Mouse (Mus musculus): ENCODE measurements at regions not wholly inside any gene's neighbourhood (a gene's known extent, or its start where the extent isn't known, plus 50 kb on each side); places are given as distances from the start of the nearest gene placed in this dataset.

DNA sequence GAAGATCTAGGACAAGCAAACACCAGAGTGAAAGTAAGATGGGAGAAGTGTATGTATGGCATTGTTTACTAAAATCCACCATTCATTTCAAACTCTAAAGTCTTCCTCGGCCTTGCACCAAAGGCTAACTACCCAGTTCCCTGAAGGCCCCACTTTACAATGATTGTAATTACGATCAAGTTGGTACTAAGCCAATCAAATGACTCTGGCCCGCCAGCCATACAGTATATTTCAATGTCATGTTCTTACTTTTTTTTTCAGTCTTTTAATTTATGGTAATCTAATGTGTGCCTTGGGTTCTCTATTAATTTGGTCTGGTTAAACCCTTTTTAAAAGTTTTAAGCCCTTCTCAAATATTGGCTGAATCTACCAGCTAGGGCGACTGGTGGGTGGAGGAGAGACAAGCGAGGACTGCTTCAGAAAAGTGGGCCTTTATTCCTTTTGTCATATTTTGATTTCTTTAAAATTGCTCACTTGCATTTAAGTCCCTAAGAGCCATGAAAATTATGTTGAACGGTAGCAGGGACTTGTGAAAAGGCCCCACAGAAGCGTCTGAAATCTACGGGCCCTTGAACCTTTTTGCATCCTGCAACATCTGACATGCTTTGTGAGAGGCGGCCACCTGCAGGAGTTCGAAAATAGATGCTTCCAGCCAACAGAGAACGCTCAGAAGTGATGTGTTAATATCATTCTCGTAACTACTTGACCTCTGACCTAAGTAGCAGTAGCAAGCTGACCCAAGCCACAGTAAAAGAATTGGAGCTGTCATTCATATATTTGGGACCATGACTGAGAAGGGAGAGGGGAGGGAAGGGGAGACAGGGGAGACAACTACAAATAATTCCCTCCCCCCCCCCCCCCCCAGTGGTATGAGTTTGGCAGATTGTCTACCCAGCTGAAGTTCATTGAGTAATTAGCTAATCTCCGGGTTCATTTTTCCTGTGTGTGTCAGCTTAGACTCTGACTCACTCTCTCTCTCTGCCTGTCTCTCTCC is 197.2 kb downstream of the Cdca7 start:
- no peak for DNase-seq (ENCODE audit: low spot score in 2 of 2)

DNA sequence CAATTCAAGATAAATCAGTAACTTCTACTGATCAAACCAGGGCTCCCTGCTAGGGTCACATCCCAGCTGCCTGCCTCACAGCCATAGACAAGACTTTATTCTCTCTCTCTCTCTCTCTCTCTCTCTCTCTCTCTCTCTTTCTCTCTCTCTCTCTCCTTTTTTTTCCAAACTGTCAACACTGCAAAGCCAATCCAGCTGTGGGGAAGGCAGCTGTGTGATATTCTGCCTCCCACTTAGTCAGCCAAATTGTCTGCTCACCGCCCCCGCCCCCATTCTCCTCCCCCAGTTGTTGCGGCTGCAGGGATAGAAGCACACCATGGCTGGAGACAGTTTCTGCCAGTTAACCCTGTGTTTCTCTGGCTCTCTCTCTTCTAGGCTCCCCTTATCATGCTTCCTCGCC is 198.3 kb downstream of the Cdca7 start:
- peak in 1 of 2 experiments; percentile 7 for DNase-seq (ENCODE audit: low spot score in 2 of 2)

DNA sequence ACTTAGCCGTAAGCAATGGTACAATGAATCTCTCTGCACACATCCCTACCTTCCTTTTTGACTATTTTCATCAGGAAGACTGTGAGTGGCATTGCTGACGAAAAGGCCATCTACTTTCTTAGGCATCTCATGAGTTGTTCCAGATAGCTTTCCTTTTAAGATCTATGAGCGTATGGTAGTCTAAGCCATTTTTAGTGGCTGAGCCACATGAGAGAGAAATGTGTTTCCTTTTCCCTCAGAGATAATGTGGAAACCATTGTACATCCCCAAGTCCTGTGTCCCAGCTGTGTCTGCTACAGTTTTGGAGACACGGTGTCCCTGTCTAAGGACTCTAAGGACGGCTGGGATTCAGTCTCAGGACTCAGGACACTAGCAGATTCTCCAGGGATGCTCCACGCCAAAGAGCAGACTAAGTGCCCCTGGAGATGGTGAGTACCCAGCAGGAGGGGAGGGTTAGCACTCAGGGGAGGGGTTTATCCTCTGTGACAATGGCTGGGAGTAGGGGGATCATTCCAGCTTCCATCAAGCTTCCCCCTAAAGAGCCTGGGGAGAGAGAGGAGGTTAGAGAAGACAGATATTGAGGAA is 199.0 kb downstream of the Cdca7 start:
- no peak for DNase-seq (ENCODE audit: low spot score in 2 of 2)

DNA sequence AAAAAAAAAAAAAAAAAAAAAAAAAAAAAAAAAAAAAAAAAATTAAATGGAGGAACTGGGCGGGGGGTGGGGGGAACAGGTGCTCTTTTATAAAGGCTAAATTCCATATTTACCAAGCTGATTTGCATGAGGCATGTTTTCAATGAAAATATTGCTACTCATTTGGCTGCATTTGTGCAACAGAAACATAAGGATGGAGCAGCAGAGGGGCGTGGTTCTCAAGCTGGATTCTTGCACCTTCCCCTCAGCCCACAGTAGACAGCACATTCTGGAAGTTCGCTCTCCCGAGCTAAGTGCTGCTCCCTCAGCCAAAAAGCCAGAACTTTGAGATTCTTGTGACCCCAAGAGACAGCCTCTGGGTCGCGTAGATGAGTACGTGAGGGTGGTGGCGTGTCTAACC is 201.8 kb downstream of the Cdca7 start:
- peak in 1 of 2 experiments; percentile 7 for DNase-seq (ENCODE audit: low spot score in 2 of 2)

DNA sequence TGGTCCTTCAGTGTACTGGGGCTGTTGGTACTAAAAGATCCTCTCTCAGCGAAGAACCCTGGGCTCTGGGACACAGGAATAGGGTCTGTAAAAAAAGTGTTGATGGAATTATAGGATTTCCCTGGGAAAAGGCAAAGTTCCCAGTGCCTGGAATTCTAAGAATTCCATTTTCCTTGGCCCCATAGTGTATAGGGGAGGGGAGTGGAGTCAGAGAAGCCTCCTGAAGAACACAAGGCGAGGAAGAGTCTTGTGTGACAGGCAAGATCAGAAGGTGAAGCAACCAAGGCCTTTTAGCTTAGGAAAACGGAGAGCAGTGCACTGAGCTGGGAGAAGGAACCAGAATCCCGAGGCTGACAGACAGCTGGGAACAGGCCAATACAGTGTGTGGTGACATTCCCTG is 212.1 kb downstream of the Cdca7 start:
- DNase-seq (ENCODE audit: low spot score in 2 of 2), result no peak

DNA sequence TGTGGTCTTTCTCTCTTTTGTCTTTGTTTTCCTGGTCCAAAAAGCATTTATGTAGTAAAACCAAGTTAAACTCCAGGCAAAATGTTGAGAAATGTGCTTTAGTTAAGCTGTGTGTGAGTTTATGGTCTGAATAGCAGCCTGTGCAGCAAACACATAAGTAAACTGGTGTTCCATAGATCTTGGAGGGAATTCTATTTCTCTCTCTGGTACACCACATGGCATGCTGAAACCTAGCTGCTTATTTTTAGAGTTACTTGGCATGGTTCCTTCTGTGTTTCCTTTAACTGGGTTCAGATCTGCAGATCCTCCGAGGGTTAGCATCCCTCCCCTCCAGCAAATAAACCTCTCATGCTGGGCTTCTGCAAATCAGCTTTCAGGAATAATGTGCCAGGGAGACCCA is 225.1 kb downstream of the Cdca7 start:
- no peak for DNase-seq (ENCODE audit: low spot score in 2 of 2)

DNA sequence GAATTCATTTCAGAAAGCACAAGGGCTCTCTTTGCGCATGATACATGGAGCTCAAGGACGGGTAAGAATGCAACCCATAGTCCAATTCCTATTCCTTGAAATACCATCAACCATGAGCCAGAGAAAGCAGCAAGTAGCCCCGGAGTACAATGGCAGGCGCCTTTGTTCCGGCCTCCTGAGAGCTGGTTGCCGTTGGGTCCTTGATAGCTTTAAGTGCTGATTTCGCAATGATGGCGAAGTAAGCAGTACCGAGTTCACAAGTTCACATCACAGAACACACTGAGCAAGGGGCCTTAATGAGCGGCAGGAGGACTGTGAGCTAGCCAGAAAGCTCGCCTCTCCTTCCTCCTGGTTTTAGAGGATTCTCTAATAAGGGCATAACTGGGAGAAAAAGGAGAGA is 227.3 kb downstream of the Cdca7 start:
- DNase-seq (ENCODE audit: low spot score in 2 of 2), result no peak

DNA sequence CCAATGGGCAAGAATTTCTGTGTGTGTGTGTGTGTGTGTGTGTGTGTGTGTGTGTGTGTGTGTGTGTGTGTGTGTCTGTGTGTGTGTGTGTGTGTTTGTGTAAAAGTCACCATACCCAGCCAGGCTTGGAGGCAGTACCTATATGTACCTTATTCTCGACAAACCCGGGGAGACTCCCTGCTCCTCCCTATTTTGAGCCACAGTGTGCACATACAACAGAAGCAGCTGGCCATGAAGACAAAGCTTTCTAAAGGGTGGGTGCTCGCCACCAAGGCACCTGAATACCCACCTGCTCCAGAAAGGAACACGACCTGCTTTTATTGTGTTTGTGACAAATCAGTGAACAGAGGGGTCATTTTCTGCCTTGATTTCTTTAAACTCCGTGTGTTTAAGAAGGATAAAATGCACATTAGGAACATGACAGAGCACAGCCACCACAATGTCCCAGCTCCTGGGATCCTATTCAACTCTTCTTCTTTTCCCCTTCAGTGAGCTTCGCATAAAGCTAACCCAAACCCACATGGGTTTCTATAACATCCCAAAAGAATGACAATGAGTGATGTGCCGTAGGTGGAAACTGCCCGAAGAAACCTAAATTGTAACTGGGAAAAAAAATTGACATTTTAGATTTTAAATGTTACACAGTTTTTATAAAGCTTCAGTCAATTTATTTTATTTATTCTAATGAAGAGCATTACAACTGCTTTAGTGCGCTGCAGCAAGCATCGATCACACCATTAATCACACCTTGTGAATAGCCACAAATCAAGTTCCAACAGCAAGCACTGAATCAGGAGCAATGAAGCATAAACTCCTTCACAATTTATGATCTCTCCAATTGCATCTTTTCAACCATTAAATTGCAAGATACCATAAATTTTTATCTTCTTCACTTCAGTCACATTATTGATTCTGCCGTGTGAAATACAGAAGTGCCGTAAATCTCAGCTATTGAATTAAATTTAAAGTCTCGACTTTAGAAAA is 232.0 kb downstream of the Cdca7 start:
- DNase-seq (ENCODE audit: low spot score in 2 of 2), result no peak

DNA sequence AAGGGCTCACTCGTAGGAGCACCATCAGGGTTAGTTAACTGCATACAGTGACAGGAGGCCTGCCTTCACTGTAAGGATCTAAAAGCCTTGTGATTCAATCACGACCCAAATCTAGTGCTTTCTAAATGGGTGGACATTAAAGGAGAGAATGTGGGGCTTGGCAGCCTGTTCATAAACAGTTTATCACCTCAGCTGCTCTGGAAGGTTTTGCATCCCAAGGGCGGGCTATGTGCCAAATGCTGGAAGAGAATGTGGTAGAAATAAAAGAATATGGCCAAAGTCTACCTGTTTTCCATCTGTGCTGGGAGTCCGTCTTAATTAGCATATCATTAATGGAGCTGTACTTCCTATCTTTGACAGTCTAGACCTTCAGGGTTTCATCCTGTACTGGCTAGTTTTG is 241.0 kb downstream of the Cdca7 start:
- DNase-seq (ENCODE audit: low spot score in 2 of 2), result no peak

DNA sequence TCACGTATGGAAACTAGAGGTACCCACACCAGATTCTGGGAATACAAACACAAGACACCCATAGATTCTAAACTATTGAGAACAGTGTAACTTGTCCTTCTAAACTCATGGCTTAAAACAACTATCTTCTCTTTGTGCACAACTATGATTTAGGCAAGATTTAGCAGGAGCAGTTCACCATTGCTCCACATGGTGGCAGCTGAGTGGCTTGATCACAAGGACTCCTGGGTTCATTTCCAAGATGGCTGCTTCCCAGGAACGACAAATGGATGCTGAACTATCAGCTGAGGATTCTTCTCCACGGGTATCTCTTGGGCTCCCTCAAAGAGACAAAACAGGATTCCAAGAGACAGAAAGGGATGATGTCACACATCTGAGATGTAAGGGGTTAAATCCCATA is 251.5 kb downstream of the Sp3 start:
- DNase-seq (ENCODE audit: low spot score in 2 of 2), result peak; percentile 6 to 8

DNA sequence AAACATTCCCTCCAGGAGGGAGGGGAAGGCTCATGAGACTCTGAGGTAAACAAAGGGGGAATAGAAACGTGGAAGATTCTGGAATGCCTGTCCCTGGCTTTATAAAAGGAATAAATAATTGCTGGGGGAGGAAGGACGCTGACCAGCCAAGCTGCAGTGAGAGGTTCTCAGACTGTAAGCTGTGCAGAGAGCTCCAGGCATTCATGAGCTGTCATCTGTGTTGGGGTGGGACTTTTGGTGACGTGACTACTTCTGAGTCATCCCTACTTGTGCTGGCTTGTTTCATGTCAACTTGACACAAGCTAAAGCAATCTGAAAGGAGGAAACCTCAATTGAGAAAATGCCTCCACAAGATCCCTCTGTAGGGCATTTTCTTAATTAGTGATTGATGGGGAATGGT is 246.9 kb downstream of the Sp3 start:
- no peak for DNase-seq (ENCODE audit: low spot score in 2 of 2)

DNA sequence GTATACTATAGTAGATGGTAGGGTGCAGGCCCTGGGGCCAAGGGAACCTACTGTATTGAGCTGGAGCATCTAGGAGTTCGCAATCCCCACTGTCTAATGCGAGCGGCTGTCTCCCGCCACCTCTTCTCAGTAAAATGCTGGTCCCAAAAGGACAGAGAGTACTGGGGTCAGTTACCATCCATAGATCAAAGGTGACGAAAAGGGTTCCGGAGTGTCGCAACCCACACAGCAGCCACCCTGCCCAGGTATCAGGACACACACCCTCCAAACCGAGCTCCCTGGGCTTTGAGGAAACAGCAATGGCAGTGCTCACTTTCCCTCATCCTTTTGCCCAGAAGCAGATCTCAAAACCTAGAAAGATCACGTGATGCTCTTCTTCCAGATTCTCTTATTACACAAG is 245.2 kb downstream of the Sp3 start:
- DNase-seq (ENCODE audit: low spot score in 2 of 2), result no peak

DNA sequence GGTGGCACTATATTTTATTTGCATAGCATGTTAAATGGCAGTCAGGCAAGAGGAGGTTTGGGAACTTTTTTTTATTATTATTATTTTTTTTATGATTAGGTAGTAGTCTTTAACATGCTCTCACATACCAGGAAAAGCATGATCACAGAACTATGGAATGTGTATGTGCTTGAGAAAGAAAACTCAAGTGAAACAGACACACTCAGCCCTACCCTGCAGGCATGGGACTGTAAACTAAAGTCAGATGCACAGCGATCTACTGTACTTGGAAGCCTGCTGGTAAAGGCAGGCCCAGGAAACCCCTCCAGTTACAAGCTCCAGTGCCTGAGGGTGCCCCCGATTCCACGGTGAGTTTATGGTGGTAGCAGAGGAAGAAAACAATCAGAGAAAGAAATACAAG is 243.6 kb downstream of the Sp3 start:
- no peak for DNase-seq (ENCODE audit: low spot score in 2 of 2)

DNA sequence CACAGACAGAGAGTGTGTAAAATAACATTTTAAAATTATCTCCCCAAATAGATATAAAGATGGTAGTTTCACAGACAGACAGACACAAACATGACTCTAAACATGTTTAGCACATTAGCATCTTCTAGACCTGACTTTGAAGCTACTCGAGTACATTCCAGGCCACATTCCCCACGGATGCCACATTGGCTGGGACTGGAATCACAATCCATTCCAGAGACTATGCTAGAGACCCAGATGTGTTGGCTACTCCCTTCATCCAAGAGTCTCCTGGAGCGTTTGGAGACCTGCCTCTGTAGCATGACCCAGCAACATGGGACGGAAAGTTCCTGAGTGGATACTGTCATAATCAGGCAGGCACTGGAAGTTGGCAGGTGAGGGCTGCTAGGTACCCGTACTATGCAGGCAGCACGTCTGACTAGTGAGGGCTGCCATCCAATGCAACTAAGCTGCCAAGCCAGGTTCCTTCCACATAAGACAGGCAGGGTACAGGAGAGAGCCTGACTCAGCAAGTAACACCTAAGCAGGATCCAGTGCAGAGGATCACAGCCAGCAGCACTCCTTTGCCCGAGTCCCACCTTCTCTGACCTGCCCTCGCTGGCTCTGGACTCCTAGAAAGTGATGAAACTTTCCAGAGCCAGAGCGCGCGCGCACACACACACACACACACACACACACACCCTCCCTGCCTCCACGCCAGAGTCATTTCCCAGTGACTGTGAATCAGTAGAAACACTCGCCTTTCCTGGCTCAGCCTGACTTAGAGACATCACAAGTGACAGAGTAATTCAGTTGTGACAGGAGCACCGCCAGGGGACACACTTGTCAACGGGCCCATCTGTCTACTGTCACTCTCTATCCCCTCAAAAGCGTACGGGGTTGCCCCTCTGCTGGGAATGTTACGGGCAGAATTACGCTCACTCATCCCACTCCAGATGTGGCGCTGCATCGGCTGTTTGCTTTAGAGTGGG is 239.6 kb downstream of the Sp3 start:
- DNase-seq (ENCODE audit: low spot score in 2 of 2), result no peak

DNA sequence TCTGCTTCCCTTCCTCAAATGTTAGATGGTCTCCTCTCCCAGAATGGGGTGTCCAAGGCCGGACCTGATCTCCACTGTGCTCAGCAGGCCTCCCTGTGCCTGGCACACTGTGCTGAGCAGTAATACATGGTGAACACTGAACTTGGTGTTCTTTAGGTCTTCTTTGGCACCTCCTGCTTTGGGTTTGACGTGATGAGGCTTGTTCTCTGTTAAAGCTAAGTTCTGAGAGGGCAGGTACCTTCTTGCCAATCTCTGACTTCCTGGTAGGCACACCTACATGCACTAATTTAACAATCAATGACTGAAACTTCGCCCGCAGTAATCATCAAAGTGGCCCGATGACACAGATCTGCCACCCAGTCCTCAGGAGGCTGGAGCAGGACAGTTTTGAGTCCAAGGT is 238.5 kb downstream of the Sp3 start:
- DNase-seq (ENCODE audit: low spot score in 2 of 2), result no peak

DNA sequence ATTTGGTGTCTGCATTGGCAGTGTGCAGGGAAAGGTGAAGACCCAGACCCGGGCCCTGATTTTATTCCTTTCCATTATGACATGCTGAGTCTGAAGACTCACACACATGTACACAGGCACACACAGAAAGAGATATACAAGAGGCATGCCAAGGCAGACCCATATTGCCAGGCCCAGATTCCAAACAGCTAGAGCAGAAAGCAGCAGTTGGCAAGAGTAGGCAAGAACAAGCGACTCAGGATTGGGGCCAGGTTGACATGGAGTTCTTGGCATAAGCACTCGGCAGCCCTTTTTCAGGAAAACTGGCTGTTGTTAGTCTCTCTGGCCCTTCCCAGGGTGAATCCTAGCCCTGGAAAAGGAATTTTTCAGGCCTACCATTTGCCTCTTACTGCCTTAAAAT is 236.6 kb downstream of the Sp3 start:
- DNase-seq (ENCODE audit: low spot score in 2 of 2), result no peak

DNA sequence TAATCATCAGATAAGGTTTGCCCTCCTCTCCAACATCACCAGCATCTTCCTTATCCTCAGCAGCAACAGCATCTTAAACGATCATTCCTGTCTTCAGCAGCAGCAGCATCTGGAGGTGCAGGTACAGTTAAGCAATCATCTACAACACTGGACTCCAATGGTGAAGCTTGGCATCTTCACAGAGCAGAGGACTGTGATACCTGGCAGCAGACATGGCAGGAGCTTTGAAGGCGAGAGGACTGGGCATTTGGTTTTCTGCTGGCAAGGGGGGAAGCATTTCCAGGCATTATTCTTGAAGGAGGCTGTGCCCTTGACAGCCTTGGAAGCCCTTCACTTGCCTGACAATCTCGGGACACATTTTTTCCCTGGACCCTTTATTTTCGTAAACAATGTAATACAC is 235.3 kb downstream of the Sp3 start:
- DNase-seq (ENCODE audit: low spot score in 2 of 2), result no peak

DNA sequence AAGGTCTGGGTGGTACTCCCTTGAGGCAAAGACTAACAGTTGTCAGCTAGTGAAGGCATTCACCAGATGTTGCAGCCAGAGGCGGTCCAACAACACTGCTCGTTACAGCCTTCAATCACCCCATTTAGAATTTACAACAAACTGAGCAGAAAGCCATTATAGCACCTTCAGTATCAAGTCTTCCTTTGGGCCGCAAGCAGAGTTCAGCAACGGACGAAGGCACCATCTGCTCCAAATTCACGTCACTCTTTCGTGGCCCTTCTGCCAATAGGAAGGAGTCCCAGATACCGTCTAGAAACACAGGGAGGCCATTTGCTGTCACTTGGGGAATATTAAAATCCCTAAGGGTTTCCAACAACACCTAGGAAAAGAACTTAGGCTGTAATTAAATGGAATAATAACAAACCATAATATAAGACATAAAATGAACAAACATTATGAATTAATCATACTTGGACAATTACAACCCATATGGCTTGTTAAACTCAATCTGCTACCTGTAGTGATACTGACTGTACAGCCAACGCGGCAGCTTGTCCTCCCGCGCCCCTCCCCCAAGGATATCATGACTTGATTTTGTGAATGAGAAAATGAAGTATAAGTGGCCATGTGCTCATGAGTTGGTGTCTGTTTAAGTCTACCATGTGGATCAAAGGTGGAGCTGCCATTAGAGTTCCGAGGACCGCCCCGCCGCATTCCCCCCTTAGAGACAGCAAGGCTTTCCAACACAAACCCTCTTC is 233.6 kb downstream of the Sp3 start:
- no peak for DNase-seq (ENCODE audit: low spot score in 2 of 2)

DNA sequence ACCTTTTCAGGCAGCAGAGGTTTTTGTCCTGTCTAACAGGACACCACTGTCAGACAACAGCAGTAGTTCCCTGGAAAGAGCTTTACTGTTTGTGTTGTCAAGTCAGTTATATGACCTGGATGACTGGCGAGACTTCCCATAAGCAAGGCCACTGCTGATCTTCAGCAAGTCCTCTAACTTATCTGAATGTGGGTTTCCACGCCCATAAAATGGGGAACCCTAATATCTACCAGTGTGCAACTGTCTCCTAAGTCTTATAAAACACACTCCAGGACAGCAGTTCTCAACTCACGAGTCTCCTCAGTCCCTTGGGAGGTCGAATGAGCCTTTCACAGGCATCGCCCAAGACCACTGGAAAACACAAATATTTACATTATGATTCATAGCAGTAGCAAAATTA is 232.9 kb downstream of the Sp3 start:
- DNase-seq (ENCODE audit: low spot score in 2 of 2), result no peak

DNA sequence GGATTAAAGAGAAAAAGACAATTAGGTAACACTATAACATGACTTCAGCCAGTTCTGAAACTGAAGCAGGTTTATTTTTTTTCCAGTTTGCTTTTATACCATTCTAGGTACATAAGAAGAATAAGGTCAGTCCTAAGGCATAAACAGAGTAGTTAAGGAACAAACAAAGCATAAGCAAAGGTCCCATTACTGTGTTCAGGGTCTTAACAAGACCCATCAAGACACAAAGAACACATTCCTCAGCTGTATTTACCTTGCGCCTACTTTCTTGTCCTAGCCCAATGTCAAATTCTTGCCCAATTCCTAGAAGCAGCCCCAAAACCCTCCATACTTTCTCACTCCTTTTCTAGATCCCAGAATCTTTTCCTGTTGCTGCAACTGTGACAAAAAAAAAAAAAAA is 230.8 kb downstream of the Sp3 start:
- no peak for DNase-seq (ENCODE audit: low spot score in 2 of 2)
